Mouse (Mus musculus) embryonic facial prominence, embryonic 10.5 days (tissue): Measurements from ENCODE around the gene Zc3h6. TPM values are rescaled to one million over a fixed set of nuclear protein-coding genes. Genes with fewer than 3 reads are reported as not detected.

Source experiments
- microRNA-seq: library from miRNA; unstranded; fragments of <30 nt; microRNA quantifications from one replicate; pipeline ENCODE4, GENCODE M21; 2017
- polyA plus RNA-seq: library from polyadenylated mRNA; unstranded; fragments of >200 nt; fragmentation: Nextera tagmentation; extraction: Ambion mirVana; gene quantifications from 2 replicates; pipeline ENCODE4 v1.2.1, GENCODE M21; 2016

Zc3h6 gene
- polyA plus RNA-seq, 1 experiment from 2014 or later: 1.1 TPM

Small RNAs within 50 kb of the gene (microRNA-seq; reads per million reads assigned to microRNA genes)
- gene Gm22859: not detected

Other genes starting within 250 kb of the Zc3h6 start
- 29.7 TPM in 2 replicates for gene Tmem87b, start 149.3 kb upstream of the Zc3h6 start, polyA plus RNA-seq
- 1.8 and 2.1 TPM in 2 replicates for gene Fbln7, start 104.4 kb upstream of the Zc3h6 start, polyA plus RNA-seq
- gene Zc3h8, start 23.3 kb upstream of the Zc3h6 start, polyA plus RNA-seq: 8.4 and 9.8 TPM in 2 replicates
- 14.8 and 16.2 TPM in 2 replicates for gene Gm10762, start 323 bp downstream of the Zc3h6 start, polyA plus RNA-seq
- gene Vinac1, start 80.8 kb downstream of the Zc3h6 start, polyA plus RNA-seq: 0.07 TPM in 1 of 2 replicates, not detected in the other
- 14.3 and 14.7 TPM in 2 replicates for gene Ttl, start 98.5 kb downstream of the Zc3h6 start, polyA plus RNA-seq
- gene Polr1b, start 133.6 kb downstream of the Zc3h6 start, polyA plus RNA-seq: 48.7 and 48.9 TPM in 2 replicates
- gene Chchd5, start 162.3 kb downstream of the Zc3h6 start, polyA plus RNA-seq: 25.6 and 29.0 TPM in 2 replicates
- 50.4 and 52.8 TPM in 2 replicates for gene Slc20a1, start 231.4 kb downstream of the Zc3h6 start, polyA plus RNA-seq